Mouse (Mus musculus): ENCODE data around the gene Gpd2. TPM values are rescaled to one million over a fixed set of nuclear protein-coding genes. Genes with fewer than 3 reads are reported as not detected.

Gpd2 gene
- polyA plus RNA-seq (2017; shearing (Covaris generic)), result 46.2 TPM

GRCm38 (mm10) chr2:57237475-57237919 lies at the start of gene Gpd2:
Gene Gpd2 (plus strand): TSS chr2:57237635.

Other genes starting within 250 kb of the Gpd2 start
- 36.4 TPM for gene Nr4a2, start 113.6 kb upstream of the Gpd2 start, polyA plus RNA-seq (2017; shearing (Covaris generic))